Mouse (Mus musculus): ENCODE measurements around the gene Tcerg1l.
A peak's percentile ranks its signal among the peaks of the same experiment; 100 is the strongest.

The Tcerg1l gene

DNA sequence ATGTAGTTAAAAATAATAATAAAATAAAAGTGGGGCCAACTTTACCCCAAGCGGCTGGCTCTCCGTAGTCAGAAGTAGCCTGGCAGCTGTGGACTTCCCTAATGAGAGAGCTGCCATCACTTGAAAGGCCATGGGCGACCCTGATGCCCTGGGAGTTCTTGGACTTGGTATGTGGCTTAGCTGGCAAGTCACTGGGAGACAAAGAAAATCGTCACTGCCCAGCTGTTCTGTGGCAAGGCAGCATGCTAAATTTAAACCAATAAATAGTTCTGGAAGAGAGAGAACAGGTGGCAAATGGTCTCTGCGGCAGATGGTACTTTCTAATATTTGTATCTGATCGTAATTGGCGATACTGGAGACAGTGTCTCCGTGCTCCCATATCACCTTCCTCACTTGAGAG is 40.1 kb downstream of the Tcerg1l start:
- DNase-seq (ENCODE audit: low read depth, low spot score) = no peak

DNA sequence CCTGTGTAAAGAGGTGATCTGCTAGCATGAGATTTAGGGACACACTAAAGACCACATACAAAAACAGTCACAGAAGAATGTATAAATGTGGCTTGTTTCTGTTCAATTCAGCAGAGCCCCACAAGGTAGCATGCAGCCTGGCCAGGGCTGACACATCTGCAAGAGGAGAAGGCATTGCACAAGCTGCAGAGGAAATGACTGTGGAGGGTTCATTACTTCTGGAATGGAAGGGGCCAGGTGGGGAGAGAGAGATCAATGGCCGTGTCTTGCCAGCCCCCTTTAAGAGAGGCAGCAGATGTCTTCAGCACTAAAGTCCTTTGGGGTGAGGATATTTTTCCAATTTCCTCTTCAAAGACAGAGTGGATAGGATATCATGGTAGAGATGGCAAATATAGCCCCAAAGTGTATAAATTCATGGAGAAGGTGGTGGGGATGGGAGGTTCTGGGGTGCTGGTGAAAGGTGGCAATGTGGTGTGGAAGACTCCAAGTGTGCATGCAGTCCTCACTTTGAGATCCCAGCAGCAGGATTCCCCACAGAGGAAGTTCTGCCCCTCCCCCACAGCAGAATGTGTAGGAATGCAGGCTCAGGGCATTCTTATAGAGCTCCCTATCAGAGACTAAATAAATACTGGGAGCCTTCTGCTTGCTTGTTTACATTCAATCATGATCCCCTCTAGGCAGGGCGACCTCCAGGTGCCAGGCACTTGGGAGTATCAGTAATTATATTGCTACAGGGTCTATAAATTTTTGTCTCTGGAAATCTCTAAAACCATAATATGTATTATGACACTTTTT is 40.7 kb downstream of the Tcerg1l start:
- DNase-seq (ENCODE audit: low read depth, low spot score) = no peak

DNA sequence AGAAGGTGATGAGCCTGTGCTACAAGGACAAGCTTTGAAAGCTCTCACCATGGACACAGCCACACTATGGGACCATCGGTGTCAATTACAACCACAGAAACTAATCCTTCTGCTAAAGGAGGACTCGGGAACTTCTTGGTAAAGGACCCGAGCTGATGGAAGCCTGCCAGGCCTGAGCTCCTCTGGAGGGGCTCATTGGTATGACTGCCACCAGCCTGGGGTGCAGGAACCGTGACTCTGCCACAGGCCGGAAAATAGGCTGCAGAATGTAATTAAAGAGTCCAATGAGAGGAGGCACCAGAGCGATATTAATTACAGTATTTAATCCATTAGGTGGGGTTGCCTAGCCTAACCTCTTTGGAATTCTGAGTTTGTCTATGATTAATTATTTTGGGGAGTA is 52.1 kb downstream of the Tcerg1l start:
- DNase-seq (ENCODE audit: low read depth, low spot score) = no peak

DNA sequence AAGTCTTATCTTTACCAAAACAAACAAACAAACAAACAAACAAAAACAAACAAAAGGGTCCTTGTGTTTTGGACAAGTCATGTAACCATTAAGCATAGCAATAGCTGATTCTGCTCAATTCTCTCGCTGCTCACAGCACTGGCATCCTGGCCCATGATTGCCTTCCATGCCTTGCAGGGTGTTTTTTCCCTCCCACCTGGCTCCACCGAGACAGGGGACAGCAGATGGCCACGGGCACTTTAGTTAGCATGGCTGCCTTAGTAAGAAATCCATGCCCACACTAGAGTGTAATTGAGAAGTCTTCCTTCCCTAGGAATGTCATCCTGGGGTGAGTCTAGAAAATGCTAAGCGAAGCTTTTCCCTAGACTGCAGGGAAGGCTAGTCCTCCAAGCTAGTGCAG is 59.1 kb downstream of the Tcerg1l start:
- no peak for DNase-seq (ENCODE audit: low read depth, low spot score)

DNA sequence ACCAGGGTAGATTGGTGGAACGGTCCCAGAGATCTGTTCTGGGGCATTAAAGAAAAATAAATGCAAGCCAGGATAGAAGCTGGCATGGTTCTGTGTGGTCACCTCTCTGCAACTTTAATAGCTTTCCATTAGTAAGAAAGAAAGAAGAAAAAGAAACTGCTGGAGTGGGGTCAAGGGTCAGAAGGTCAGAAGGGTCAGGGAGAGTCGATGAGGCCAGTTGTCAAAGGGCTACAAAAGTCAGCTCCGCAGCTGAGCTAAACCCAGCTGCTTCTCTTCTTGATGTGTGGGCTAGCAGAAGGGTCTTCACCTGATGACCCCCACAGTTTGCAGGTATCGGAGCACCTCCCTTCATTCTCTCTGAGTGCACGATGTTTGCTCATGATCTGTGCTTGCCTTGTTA is 59.6 kb downstream of the Tcerg1l start:
- DNase-seq (ENCODE audit: low read depth, low spot score) = no peak

DNA sequence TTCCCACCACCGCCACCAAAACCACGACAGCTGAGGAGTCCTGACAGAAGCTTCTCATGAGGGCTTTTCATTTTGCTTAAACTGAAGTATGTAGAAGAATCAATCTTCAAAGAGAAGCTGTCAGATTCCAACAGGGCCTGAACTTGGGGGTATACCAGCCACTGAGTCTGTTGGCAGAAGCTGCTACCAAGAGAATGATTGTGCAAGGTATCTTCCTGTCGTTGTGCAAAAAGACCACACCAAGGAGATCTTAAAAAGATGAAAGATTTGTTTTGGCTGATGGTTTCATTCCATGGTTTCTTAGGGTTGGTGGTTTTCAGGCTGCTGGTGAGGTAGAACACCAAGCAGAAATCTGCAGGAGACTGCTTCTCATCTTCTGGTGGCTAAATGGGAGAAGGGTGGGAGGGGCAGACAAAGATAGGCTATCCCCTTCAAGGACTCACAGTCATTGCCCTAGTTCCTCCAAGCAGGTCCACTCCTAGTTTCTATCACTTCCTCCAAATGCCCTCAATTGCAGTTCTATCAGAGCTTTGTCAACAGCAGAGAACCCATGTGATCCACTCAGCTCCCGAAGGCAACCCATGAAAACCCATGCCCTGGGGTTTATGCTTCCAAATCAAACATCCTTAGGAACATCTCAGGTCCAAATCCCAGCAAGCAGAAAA is 64.9 kb downstream of the Tcerg1l start:
- DNase-seq (ENCODE audit: low read depth, low spot score) = no peak

DNA sequence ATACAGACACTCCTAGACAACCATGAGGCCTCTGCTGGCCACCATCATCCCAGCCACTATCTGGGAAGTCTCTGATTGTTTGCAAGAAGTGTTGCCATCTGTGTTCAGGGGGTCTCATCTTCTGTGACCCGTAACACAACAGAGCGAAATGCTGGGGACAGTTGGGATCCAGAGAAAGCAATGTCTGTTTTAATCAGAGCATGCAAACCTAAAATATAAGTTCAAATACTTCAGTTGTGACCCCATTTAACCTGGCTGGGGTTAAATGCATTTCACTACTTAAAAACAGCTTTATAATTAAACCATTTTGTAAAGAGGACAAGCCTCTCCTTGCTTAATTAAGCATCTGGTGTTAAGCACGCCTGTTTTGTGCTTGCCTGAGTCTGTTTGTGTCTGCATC is 66.3 kb downstream of the Tcerg1l start:
- no peak for DNase-seq (ENCODE audit: low read depth, low spot score)

DNA sequence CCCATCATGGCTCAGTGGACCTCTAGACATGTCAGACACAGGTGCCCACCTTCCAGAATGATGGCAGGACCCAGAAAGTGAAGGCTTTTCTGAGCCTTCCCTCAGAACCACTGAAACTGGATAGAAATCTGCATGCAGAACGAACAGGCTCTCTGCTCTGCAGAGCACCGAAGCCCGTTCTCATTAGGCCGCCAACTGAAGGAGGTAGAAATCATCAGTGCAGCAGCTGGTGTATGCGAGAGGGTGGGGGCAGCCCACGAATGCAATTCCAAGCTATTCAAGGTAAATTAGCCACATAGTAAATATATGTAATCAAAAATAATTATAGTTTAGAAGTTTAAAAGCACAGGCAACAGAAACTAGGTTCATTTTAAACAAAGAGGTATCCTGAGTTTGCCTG is 68.9 kb downstream of the Tcerg1l start:
- DNase-seq (ENCODE audit: low read depth, low spot score) = peak; percentile 19

DNA sequence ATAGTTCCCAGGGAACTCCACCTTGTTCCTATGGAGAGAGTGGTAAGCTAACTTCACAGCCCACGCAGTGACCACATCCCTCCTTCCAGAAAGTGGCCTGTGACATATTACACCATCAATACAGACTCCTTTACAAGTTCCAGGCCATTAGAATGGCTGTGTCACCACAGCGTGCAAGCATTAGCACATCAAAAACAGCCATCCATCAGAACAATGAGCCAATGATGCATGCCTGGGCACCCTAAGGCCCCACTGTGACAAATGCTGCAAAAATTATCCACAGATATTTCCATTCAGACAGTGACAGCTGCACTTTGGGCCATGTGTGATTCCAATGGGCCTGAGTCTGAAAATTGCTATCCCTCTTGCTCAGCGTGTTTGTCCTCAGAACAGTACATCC is 70.8 kb downstream of the Tcerg1l start:
- no peak for DNase-seq (ENCODE audit: low read depth, low spot score)

DNA sequence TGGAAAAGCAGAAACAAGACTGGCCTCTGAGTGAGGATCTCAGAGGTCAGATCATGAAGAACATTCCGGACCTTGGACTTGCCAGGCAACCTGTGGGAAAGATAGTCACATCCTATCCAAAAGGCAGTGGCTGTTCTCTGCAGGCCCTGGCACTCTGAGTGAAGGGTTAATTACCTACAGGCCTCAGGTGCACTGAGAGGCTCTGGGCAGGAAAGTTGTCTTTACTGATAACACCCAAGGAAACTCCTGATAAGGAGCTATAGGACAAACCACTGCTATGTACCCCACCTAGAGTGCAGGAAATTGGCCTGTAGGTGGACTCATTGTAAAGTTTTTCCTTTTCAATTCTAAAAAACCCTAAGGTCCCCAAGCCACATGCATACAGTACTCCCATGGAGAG is 83.8 kb downstream of the Tcerg1l start:
- no peak for DNase-seq (ENCODE audit: low read depth, low spot score)

DNA sequence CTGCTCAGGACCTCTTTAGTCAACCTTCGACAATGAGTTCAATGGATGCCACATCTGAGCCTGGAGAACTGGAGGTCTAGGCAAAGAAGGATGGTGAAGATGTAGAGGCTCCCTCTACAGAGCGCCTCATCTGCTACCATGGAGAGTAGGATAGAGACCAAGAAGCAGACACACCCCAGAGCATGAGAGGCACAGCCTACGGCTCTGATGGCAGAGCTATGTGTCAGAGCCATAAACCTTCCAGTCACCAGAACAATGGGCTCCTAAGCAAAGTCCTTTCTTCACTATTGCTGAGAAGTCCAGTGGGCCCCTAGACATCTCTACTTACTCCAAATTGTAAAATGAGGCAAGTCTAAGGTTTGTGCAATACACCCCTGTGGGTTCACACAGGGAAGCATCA is 91.4 kb downstream of the Tcerg1l start:
- no peak for DNase-seq (ENCODE audit: low read depth, low spot score)

DNA sequence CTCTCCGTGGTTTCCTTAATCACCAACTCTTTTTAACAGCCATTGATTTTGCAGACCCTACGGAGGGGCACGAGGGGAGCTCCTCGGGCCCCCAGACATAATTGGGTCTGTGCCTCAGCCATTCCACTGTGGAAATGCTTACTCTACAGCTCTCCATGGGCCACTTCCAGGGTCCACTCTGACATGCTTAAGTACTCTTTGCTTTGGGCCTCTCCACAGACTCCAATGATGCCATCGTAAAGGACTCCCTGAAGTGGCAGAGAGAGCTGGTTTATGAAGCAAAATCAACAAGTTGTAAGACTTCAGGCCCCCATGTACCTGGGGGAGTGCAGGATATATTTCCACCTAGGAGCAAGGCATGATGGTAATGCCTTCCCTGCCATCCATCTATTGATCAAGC is 112.7 kb downstream of the Tcerg1l start:
- no peak for DNase-seq (ENCODE audit: low read depth, low spot score)

DNA sequence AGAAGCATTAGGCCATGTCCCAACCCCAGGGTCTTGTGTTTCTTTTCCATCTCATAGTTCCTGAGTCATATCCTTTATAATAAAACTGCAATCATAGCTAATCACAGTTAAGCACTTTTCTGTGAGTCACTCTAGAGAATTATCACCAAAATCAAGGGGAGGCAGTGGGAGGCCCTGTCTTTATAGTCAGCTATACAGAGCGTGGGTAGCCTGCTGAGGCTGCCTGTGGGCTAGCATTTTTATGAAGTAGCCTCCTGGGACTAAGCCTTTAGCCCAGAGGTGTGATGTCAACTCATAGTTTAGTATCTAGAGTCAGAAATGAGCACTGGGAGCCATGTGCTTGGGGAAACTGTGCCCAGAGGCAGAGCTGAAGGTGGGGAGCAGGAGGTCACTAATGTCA is 122.3 kb downstream of the Tcerg1l start:
- no peak for DNase-seq (ENCODE audit: low read depth, low spot score)

DNA sequence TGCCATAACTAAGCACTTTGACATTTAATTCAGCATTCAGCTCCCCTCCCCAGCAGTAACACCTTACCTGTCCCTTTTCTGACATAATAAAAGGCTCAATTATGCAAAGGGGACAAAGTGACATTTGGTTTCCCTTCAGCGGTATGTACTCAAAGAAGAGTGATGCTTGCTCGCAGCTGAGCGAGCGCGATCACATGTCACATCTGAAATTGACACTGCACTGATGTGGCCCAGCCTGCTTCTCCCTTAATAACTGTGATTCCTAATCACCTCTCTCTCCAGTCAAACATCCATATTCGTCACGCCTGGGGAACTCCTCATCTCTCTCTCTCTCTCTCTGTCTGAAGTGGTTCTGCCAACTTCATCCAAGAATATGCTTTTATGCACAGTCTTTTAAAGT is 126.2 kb downstream of the Tcerg1l start:
- no peak for DNase-seq (ENCODE audit: low read depth, low spot score)

DNA sequence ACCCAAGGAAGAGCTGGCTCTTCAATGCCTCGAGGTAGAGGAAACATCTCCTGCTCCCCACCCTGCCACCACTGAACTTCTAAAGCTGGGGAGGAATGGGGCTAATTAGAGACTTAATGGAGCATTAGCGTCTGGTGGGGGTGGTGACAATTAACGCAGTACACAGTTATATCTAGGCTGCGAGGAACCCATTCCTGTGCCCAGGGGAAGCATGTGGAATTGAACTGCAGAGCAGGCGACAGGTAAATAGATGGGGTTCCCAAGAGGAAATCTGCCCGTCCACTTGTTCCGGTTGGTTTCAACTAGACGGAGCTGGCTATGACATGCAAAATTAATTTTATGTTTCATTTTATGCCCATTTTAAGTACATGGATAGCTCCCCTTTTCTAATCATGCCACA is 128.1 kb downstream of the Tcerg1l start:
- no peak for DNase-seq (ENCODE audit: low read depth, low spot score)

DNA sequence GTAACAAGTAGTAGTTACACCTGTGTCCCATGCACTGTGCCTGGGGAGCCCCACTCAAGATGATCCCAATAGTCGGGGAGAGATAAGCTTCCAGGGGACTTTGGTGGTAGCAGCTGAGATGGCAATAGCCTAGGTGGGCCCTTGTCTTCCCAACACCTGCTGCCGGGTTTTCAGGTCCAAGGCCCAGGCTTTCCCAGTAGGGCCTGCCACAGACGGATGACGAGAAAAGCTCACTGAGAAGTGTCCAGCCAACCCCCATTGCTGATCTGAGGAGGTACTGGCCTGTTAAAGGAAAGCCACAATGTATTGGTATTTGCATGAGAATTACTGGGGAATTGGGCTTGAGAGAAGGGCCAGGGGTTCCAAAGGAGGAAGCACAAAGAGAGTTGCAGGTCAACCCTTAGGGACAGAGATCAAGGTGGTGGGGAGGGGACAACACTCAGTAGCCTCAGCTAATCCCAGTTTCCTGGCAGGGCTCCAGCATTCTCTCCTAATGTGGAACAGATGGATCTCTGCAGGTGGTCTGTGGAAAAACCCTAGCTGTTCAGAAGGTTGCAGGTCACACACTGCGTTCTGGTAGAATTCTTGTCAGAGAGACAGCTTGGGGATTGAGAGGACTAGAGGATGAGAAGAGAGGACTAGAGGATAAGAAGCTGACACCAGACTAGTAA is 129.4 kb downstream of the Tcerg1l start:
- DNase-seq (ENCODE audit: low read depth, low spot score) = no peak

DNA sequence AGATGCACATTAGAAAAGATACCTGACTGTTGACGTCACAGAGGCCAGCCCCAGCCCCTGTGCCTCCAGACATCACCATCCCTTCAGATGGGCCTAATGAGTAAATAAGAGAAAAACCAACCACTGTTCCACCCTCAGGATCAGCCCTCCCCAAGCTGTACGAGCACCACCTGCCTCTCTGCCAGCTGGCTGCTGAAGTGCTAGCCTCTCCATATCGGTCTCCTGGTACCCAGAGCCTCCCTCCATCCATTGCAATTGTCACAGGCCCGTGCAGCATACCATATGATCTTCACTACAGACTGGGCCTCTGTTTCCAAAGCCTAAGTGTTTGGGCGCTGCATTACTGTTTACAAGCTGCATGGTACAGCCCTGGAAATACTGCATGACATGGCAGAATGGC is 148.9 kb downstream of the Tcerg1l start:
- DNase-seq (ENCODE audit: low read depth, low spot score) = no peak

DNA sequence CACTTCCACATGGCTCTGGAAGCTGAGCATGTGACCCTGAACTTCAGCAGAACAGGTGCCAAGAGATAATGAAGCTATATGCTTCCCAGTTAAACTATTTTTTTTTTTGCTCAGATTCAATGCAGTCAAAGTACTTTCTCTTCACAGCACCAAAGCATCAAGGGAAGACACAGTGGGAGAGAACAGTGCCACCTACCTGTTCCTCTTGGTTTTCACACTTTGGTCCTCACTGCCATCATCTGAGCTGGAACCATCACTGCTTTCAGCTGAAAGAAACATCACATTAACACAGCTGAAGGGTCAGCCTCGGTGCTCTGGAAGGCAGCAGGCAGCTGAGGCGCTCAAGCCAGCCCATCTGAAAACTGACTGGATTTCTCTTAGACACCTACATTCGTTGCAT is 149.4 kb downstream of the Tcerg1l start:
- no peak for DNase-seq (ENCODE audit: low read depth, low spot score)

DNA sequence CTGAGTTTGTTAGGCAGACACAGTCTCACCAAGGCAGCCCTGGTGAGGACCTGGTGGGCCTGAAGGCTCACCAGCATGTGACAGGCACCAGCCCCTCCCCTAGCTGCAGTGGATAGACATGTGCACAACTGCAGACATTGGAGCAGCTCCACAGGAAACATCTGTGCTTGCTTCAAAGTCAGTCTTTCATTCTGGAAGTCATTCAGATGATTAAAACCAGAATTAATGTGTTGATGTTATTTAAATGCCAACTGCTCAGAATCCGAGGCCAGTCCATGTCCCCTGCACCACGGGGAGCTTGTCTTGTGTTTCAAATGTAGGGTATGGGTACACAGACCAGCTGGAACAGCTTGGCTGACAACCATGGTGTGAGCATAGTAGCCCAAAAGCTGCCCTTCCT is 150.8 kb downstream of the Tcerg1l start:
- no peak for DNase-seq (ENCODE audit: low read depth, low spot score)

DNA sequence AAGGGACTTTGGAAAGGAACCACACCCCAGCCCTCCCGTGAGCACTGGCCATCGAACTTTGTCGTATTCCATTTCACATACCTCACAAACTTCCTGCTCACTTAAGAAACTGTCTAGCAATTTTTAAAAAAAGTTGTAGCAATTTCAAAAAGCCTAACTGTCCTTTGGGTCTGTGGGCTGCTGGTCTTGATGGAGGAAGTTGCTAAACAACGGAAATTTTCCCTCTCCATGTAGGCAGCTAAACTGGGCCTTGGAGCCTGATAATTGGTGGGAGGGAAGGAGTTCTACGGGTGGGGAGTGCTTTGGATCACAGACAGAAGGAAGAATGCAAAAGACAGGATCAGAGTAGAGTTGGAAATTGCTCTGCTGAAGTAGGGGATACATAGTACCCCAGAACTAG is 155.3 kb downstream of the Tcerg1l start:
- no peak for DNase-seq (ENCODE audit: low read depth, low spot score)

DNA sequence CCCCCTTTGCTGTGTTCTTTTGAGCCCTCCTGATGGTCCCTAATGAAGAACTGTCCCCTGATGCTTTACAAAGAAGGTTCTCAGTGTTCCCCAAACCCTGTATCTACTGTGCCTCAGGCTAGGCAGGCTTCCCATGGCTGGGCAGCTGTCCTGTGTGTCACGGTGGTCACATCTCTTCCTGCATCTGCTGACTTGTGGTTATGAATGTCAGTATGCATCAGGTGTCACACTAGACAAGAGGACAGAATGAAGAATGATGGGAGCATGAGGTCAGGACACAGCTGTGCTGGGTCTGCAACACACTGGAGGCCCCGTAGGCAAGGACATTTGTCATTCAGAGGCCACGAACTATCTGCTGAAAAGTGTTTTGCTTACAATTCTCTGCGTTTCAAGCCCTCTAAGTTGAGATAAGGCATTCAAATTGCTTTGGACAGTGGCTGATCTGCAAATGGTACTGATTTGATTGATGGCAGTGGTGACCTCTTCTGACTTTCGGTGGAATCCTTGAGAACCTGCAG is 159.8 kb downstream of the Tcerg1l start:
- no peak for DNase-seq (ENCODE audit: low read depth, low spot score)

DNA sequence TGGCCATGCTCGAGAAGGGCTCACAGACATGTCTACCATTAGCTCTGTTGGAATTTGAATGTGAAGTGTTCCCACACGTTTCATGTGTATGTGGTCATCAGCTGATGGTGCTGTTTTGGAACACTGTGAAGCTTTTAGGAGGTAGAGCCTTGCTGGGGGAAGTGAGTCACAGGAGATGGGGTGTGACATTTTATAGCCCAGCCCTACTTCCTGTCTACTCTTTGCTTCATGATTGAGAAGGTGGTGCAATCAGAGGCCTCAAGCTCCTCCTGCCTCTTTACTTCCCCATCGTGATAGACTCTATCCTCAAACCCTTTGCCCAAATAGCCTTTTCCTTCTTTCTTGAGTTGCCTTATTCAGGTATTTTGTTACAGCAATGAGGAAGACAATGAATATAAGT is 173.3 kb downstream of the Tcerg1l start:
- DNase-seq (ENCODE audit: low read depth, low spot score) = no peak

DNA sequence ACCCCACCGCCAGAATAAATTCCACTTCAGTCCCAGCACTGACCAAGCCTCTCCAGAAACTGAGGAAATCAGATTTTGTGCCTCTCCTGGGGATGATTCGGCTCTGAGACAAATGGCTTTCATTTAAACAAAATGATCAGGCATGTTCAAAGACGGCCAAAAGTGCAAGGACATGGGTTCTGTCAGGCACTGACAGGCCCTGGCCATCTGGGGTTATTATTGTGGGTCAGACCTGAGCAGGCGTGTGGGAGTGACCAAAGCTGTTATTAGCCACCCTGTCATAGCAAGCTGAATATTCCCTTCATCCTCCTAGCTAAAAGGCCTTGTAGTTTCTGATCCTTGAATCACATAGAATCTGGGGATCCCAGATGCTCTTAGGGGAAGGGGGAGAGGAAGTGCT is 174.6 kb downstream of the Tcerg1l start:
- DNase-seq (ENCODE audit: low read depth, low spot score) = no peak

Measured in telencephalon, adult 2 months (tissue).